Mouse (Mus musculus): ENCODE results near the gene Cox6b2.

DNA sequence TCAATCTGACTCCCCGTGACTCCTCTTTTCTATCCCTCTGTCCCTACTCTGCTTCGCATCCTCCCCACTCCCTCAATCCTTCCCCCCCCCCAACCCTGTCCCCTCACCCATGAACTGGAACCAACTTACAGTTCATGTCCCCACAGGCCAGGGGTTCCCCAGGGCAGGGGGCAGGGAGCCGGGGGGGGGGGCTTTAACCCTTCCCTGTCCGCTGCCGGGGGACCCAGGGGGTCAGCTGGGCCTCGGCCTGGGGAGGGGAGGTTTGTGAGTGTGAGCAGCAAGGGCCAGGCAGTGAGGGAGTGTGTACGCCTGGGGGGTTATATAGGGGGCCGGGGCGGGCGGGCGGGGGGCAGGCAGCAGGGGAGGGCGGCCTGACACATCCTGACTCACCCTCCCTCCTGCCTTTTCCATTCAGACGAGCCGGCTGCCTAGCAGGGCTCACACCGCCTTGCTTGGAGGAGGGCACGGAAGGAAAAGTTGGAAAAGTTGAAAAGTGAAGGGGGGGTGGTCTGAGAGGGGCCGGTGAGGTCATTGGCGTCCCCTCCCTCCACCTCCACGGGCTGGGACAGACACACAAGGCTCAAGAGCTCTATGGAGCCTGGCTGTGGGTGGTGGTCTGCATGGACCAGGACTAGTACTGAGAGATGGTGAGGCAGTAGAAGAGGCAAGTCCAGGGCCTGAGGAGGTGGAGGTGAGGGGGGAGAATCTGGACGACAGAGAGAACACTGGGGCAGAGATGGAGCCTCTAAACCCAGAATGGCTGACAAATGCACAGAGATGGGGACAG lies 25.1 kb upstream of the Cox6b2 start:
- TF ChIP-seq CTCF (IDR thresholded peaks at IDR 0.05; ENCODE audit: low read depth) = no peak
- TF ChIP-seq EP300 (IDR thresholded peaks at IDR 0.05; ENCODE audit: low read depth) = no peak

Measured in heart, postnatal 0 days (tissue).